Mouse (Mus musculus) gonadal fat pad, adult 2 months (tissue): ENCODE results near the gene Trabd2b. TPM values are rescaled to one million over a fixed set of nuclear protein-coding genes. Genes with fewer than 3 reads are reported as not detected.

Experiments used
- DNase-seq: peaks from one replicate; pipeline ENCODE4 v3.0.0-alpha.2; 2012; ENCODE audit warnings: low read depth
- polyA plus RNA-seq: library from polyadenylated mRNA; depleted of rRNA; stranded (reverse); fragments of >200 nt; gene quantifications from 2 replicates; pipeline ENCODE4 v1.2.3, GENCODE M21; 2012

The Trabd2b gene
- polyA plus RNA-seq, 1 experiment = 12.9 TPM

GRCm38 (mm10) chr4:114448393-114449052, 42.0 kb downstream of the Trabd2b start:
- no peak for DNase-seq

- no peak for DNase-seq
Measured at GRCm38 (mm10) chr4:114453101-114453500, 46.6 kb downstream of the Trabd2b start.

- no peak for DNase-seq
Measured at GRCm38 (mm10) chr4:114454016-114454415, 47.5 kb downstream of the Trabd2b start.

GRCm38 (mm10) chr4:114454495-114455186, 48.1 kb downstream of the Trabd2b start:
- no peak for DNase-seq

GRCm38 (mm10) chr4:114457111-114457510, 50.6 kb downstream of the Trabd2b start:
- DNase-seq = no peak

- no peak for DNase-seq
Measured at GRCm38 (mm10) chr4:114459591-114459990, 53.1 kb downstream of the Trabd2b start.

GRCm38 (mm10) chr4:114460401-114460800, 53.9 kb downstream of the Trabd2b start:
- no peak for DNase-seq

- DNase-seq = no peak
Measured at GRCm38 (mm10) chr4:114461093-114461492, 54.6 kb downstream of the Trabd2b start.

GRCm38 (mm10) chr4:114465641-114466040, 59.1 kb downstream of the Trabd2b start:
- no peak for DNase-seq

GRCm38 (mm10) chr4:114467371-114468094, 61.0 kb downstream of the Trabd2b start:
- no peak for DNase-seq

- no peak for DNase-seq
Measured at GRCm38 (mm10) chr4:114468095-114468429, 61.5 kb downstream of the Trabd2b start.

GRCm38 (mm10) chr4:114469881-114470280, 63.4 kb downstream of the Trabd2b start:
- DNase-seq = no peak

- no peak for DNase-seq
Measured at GRCm38 (mm10) chr4:114472143-114472542, 65.6 kb downstream of the Trabd2b start.

- no peak for DNase-seq
Measured at GRCm38 (mm10) chr4:114476316-114476715, 69.8 kb downstream of the Trabd2b start.

- no peak for DNase-seq
Measured at GRCm38 (mm10) chr4:114477082-114477771, 70.7 kb downstream of the Trabd2b start.

- DNase-seq = no peak
Measured at GRCm38 (mm10) chr4:114481518-114481917, 75.0 kb downstream of the Trabd2b start.

- no peak for DNase-seq
Measured at GRCm38 (mm10) chr4:114484173-114484572, 77.6 kb downstream of the Trabd2b start.

GRCm38 (mm10) chr4:114485996-114486395, 79.5 kb downstream of the Trabd2b start:
- DNase-seq = no peak

- DNase-seq = no peak
Measured at GRCm38 (mm10) chr4:114486885-114487531, 80.5 kb downstream of the Trabd2b start.

GRCm38 (mm10) chr4:114487701-114488100, 81.2 kb downstream of the Trabd2b start:
- no peak for DNase-seq

GRCm38 (mm10) chr4:114492157-114492556, 85.6 kb downstream of the Trabd2b start:
- no peak for DNase-seq

- no peak for DNase-seq
Measured at GRCm38 (mm10) chr4:114494035-114494434, 87.5 kb downstream of the Trabd2b start.
